Mouse (Mus musculus): ENCODE results near the gene Oxnad1. TPM values are rescaled to one million over a fixed set of nuclear protein-coding genes. Genes with fewer than 3 reads are reported as not detected.
"Not testable (repeated sequence)": the region's sequence is repeated elsewhere in the genome, so short reads cannot be mapped to it uniquely, and the experiment has no call there.

The Oxnad1 gene
- polyA plus RNA-seq, 1 experiment from 2014 or later: 17.4 TPM

DNA sequence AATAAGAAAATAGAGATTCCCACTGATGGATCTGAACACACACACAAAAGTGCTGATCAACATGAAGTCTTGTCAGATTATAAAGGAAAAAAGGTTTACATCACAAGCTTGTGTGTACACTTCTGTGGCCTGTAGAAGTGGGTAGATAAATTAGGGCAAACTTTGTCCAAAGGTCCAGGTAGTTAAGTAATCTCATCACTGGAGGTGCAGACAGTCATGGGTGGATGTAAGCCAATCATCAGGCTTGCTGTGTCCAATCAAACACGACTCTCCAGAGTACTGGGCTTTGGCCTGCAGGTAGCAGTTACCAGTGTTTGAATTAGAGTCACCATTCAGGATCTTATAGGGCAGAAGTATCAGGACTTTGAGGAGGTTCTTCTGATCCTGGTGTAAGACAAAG lies 7.8 kb downstream of the Oxnad1 start:
- Histone ChIP-seq H3K9me3 (no peaks in the 10 kb centered on the region), H3K27me3 (no peaks in the 10 kb centered on the region), H3K4me3 (no peak overlapping the region), H3K4me1 (peaks cover 8% of the 10 kb centered on the region; the same call in 1 of the 2 replicates), H3K4me2 (no peak overlapping the region), H3K9ac (no peak overlapping the region), H3K36me3 (peaks cover 45% of the 10 kb centered on the region), H3K27ac (no peak overlapping the region)
- ATAC-seq (ENCODE audit: insufficient number of reproducible peaks, low FRiP score, low TSS enrichment, low read depth): no peak
- WGBS: 84% methylated on average over 1 of the region's 1 CpGs

DNA sequence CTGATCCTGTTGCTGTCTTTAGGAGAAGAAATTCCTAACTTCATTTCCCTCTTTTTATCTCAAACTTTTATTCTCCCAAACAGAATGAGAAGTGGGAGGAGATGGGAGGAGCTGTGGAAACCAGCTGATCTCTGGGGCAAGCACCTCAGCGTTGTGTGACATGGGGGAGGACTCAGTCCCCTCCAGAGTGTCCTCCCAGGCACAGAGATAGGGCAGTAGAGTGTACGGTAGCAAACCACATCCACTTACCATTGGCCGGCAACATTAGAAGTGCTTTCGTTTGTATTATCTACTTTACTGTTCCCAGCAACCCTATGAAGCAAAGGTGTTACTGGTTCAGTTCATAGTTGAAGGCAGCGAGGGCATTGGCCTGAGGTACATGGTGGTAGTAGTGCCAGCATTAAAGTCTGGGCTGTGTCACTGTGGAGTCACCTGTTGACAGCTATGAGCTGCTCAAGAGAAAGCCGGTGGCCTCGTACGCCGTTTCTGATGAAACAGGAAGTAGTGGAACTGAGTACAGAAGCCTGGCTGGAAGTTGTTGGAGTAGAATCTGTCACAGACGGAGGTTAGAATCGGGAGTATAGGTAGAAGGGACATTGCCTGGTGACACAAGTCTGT lies 8.4 kb downstream of the Oxnad1 start:
- no peak overlapping the region for H3K4me3 ChIP-seq
- ATAC-seq (ENCODE audit: insufficient number of reproducible peaks, low FRiP score, low TSS enrichment, low read depth): no peak
- H3K9ac ChIP-seq: no peak overlapping the region
- 83% methylated on average over 11 of the region's 11 CpGs for WGBS
- no peak overlapping the region for H3K4me2 ChIP-seq
- no peaks in the 10 kb centered on the region for H3K27me3 ChIP-seq
- H3K27ac ChIP-seq: no peak overlapping the region
- H3K9me3 ChIP-seq: no peaks in the 10 kb centered on the region
- peaks cover 8% of the 10 kb centered on the region; the same call in 1 of the 2 replicates for H3K4me1 ChIP-seq
- peaks cover 51% of the 10 kb centered on the region for H3K36me3 ChIP-seq

DNA sequence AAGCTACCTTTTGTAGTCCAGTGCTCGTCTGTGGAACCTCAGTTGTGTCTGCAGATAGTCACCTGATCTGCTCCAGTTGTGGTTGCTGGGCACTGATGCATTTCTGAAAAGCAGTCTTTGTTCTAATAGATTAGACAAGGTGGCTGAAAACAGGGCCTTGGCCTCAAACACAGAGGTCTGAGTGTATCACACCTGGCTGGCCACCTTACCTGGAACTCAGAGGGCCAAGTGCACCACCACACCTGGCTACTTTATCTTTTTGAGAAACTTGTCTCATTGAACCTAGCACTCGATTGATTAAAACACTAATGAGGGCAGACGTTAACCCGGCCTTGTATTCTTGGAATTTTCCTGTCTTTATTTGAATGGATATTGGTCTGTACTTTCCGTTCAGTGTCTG lies 10.5 kb downstream of the Oxnad1 start:
- no peak overlapping the region for H3K9ac ChIP-seq
- no peak for ATAC-seq (ENCODE audit: insufficient number of reproducible peaks, low FRiP score, low TSS enrichment, low read depth)
- H3K36me3 ChIP-seq: peaks cover 71% of the 10 kb centered on the region
- H3K4me3 ChIP-seq: no peak overlapping the region
- H3K27ac ChIP-seq: no peak overlapping the region
- no peak overlapping the region for H3K4me2 ChIP-seq
- no peaks in the 10 kb centered on the region for H3K27me3 ChIP-seq
- H3K9me3 ChIP-seq: no peaks in the 10 kb centered on the region
- H3K4me1 ChIP-seq: peaks cover 8% of the 10 kb centered on the region; the same call in 1 of the 2 replicates
- WGBS: 77% methylated on average over 5 of the region's 5 CpGs

DNA sequence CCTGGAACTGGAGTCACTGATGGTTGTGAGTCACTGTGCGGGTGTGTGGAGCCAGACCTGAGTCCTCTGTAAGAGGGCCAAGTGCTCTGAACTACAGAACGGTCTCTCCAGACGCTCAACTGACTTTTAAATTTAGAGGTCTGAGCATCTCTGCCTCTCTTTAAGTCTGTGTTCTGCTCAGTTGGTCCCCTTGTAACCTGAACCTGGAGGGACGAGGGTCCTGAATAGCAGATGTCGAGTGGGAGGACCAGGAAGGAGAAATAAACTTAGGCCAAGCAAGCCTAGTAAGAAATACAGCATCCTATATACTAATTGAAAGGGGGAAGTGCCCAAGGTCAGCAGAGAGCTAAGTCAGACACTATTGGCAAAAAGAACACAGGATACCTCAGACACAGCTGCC lies 11.6 kb downstream of the Oxnad1 start:
- H3K9me3 ChIP-seq: no peaks in the 10 kb centered on the region
- H3K27me3 ChIP-seq: no peaks in the 10 kb centered on the region
- no peak overlapping the region for H3K4me3 ChIP-seq
- H3K9ac ChIP-seq: no peak overlapping the region
- no peak overlapping the region for H3K4me2 ChIP-seq
- peaks cover 72% of the 10 kb centered on the region for H3K36me3 ChIP-seq
- no peak for ATAC-seq (ENCODE audit: insufficient number of reproducible peaks, low FRiP score, low TSS enrichment, low read depth)
- H3K4me1 ChIP-seq: no peaks in the 10 kb centered on the region
- WGBS: 77% methylated on average over 5 of the region's 5 CpGs
- no peak overlapping the region for H3K27ac ChIP-seq

DNA sequence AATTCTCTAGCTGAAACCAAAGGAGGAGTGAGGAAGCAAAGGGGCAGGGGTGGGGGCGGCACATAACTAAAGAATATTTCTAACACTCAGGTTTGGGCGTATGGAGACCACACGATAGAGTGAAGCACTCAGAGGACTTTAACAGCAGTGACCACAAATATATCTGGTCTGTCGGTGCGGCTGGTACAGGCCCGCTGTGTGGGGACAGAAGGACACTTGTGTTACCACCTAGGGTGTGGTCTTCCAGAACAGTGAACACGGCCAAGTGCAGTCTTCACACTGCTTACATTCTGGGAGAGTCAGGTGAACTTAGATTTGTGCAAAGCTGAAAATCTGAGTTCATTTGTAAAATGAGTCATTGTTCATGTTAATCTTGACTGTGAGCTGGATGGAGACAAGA lies 12.5 kb downstream of the Oxnad1 start:
- Histone ChIP-seq H3K4me3 (no peak overlapping the region), H3K9me3 (no peaks in the 10 kb centered on the region), H3K4me1 (no peaks in the 10 kb centered on the region), H3K36me3 (peaks cover 67% of the 10 kb centered on the region), H3K4me2 (no peak overlapping the region), H3K9ac (no peak overlapping the region), H3K27me3 (no peaks in the 10 kb centered on the region), H3K27ac (no peak overlapping the region)
- ATAC-seq (ENCODE audit: insufficient number of reproducible peaks, low FRiP score, low TSS enrichment, low read depth): no peak
- 86% methylated on average over 7 of the region's 7 CpGs for WGBS

DNA sequence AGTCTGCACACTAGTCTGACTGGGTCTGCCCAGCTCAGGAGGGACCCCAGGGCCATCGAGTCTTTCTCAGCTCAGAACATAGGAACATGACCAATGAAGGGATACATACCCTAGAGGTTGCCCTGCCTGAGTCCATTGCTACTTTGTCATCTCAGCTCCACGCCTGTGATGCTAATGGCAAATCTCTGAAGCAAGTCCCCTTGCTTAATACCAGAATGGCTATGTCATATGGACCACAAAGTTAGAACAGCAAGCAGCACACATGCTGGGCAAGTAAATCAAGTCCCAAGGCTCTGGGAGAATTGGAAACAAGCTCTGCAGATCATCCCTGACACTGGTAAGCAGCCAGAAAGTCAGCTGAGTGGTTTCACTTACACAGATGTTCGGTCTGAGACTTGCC lies 13.8 kb downstream of the Oxnad1 start:
- Histone ChIP-seq H3K4me1 (no peaks in the 10 kb centered on the region), H3K9ac (no peak overlapping the region), H3K27ac (no peak overlapping the region), H3K4me3 (no peak overlapping the region), H3K27me3 (no peaks in the 10 kb centered on the region), H3K36me3 (peaks cover 68% of the 10 kb centered on the region), H3K9me3 (no peaks in the 10 kb centered on the region), H3K4me2 (no peak overlapping the region)
- WGBS: 91% methylated on average over 3 of the region's 3 CpGs
- no peak for ATAC-seq (ENCODE audit: insufficient number of reproducible peaks, low FRiP score, low TSS enrichment, low read depth)

DNA sequence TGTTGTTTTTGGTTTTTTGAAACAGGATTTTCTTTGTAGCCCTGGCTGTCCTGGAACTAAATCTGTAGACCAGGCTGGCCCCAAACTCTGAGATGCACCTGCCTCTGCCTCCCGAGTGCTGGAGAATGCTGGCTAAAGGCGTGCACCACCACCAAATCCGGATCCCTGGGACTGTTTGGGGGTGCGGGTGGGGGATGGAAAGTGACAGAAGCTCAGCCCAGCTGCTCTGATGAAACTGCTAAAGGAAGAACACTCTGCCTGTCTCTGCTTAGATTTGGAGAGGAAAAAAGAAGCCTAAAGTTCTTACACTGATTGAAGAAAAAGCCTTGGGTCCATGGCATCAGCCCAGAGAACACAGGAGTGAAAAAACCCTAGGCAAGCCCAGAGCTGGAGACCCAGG lies 18.4 kb downstream of the Oxnad1 start:
- H3K4me3 ChIP-seq: no peak overlapping the region
- 86% methylated on average over 4 of the region's 4 CpGs for WGBS
- H3K27me3 ChIP-seq: no peaks in the 10 kb centered on the region
- ATAC-seq (ENCODE audit: insufficient number of reproducible peaks, low FRiP score, low TSS enrichment, low read depth): no peak
- H3K4me2 ChIP-seq: no peak overlapping the region
- H3K9me3 ChIP-seq: no peaks in the 10 kb centered on the region
- H3K4me1 ChIP-seq: no peaks in the 10 kb centered on the region
- peaks cover 30% of the 10 kb centered on the region for H3K36me3 ChIP-seq
- H3K9ac ChIP-seq: no peak overlapping the region
- H3K27ac ChIP-seq: no peak overlapping the region

DNA sequence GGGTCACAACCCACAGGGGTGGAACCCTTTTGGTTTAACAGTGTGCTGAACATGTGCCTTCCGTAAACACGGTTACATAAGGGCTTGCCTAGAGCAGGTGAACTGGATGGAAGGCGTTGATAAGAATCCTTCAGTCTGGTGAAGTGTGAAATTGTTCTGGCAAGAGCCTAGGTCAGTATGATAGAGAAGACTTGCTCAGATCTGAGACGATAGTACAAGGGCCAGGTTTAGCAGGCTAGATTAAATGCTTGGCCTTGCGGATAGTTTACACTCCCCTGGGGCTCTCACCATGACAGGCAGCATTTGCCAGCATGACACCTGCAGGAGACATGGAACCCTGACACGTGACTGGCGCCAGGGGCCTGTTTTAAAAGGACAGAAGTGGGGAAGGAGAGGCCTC lies 20.5 kb downstream of the Oxnad1 start:
- Histone ChIP-seq H3K27me3 (no peaks in the 10 kb centered on the region), H3K9me3 (no peaks in the 10 kb centered on the region), H3K4me2 (no peak overlapping the region), H3K27ac (no peak overlapping the region), H3K36me3 (peaks cover 9% of the 10 kb centered on the region; the same call in 1 of the 2 replicates), H3K4me3 (no peak overlapping the region), H3K4me1 (no peaks in the 10 kb centered on the region), H3K9ac (no peak overlapping the region)
- WGBS: 51% methylated on average over 7 of the region's 7 CpGs
- no peak for ATAC-seq (ENCODE audit: insufficient number of reproducible peaks, low FRiP score, low TSS enrichment, low read depth)

DNA sequence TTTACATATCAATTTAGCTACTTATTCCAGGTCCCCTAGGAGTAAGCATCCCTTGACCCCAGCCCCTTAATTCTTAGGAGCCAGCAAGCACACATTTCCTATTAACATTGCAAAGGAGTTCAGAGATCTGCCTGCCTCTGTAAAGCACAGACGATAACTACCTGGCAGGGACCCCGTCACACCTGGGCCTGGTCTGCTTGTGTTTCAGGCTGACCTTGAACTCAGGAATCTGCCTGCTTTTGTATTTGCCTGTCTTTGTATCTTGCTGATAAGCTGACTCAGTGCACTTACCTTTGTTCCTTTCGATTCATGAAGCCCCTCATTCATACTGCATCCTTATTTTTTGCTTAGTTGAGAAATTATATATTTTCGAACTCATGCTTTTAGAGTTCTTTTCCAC lies 21.7 kb downstream of the Oxnad1 start:
- Histone ChIP-seq H3K27me3 (no peaks in the 10 kb centered on the region), H3K9me3 (no peaks in the 10 kb centered on the region), H3K4me1 (no peaks in the 10 kb centered on the region), H3K9ac (no peak overlapping the region), H3K4me2 (no peak overlapping the region), H3K27ac (no peak overlapping the region), H3K4me3 (no peak overlapping the region), H3K36me3 (peaks cover 7% of the 10 kb centered on the region; the same call in 1 of the 2 replicates)
- ATAC-seq (ENCODE audit: insufficient number of reproducible peaks, low FRiP score, low TSS enrichment, low read depth): no peak
- 86% methylated on average over 4 of the region's 4 CpGs for WGBS

DNA sequence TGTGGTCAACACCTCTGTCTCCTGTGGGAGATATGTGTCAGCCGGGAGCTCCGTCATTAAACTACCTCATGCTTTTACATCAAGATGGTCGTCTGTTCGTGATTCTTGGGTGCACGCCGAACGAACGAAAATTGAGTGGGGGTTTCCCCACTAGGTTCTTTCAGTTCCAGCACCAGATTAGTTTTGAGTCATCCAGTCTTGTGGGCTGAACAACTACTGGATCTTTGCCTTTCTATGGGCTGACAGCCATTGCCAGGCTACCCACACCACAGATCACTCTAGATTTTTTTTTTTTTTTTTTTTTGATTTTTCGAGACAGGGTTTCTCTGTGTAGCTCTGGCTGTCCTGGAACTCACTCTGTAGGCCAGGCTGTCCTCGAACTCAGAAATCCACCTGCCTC lies 26.9 kb downstream of the Oxnad1 start:
- H3K4me1 ChIP-seq; H3K27me3 ChIP-seq; H3K9me3 ChIP-seq; H3K4me3 ChIP-seq; H3K27ac ChIP-seq; ATAC-seq (ENCODE audit: insufficient number of reproducible peaks, low FRiP score, low TSS enrichment, low read depth); H3K36me3 ChIP-seq; H3K9ac ChIP-seq; H3K4me2 ChIP-seq: not testable (repeated sequence)
- 90% methylated on average over 10 of the region's 10 CpGs for WGBS

DNA sequence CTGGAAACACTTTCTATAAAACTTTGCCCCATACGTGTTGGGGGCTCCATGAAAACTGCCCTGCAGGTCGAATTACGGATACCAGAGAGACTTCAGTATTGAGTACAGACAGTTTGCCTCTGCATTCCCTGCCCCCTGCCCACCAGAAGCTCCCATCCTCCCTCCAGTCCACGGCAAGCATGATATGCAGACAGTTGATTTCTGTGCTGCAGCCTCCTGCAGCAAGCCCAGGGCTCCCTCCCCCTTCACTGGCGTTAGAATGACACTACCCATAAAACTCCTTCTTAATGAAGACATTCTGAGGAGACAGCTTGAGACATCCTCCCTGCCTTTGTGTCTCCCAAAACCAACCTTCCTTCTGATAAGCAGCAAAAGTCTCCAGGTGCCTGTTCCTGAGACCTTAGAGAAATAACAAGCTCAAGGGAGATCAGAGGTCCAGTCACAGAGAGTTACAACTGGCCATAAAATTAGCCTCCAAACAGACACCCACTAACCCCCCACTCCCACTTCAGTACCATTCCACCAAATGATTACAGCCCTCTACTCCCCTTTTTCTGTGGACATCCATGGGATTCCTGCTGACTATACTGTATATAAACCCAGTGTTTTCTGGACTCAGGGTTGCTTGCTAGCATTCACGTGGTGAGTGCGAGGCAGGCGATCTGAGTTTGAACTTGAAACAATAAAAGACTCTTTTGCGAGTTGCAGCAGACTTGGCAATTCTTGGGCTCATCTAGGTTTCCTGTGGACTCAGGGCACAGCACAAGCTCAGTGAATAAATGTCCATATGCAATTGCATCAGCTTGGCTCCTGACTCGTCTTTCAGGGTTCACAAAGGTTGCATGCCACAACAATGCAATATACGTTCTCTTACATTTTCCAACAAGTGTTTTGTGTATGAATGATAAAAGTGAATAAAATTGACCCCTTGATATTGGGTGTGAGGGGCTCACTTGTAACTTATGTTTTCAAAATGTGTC lies 36.1 kb downstream of the Oxnad1 start:
- no peak for ATAC-seq (ENCODE audit: insufficient number of reproducible peaks, low FRiP score, low TSS enrichment, low read depth)
- WGBS: 31% methylated on average over 11 of the region's 11 CpGs
- H3K4me2 ChIP-seq: no peak overlapping the region
- no peaks in the 10 kb centered on the region for H3K27me3 ChIP-seq
- H3K4me1 ChIP-seq: peaks cover 5% of the 10 kb centered on the region; the same call in 1 of the 2 replicates
- no peak overlapping the region for H3K27ac ChIP-seq
- no peak overlapping the region for H3K4me3 ChIP-seq
- H3K9me3 ChIP-seq: no peaks in the 10 kb centered on the region
- H3K36me3 ChIP-seq: no peaks in the 10 kb centered on the region
- H3K9ac ChIP-seq: no peak overlapping the region

DNA sequence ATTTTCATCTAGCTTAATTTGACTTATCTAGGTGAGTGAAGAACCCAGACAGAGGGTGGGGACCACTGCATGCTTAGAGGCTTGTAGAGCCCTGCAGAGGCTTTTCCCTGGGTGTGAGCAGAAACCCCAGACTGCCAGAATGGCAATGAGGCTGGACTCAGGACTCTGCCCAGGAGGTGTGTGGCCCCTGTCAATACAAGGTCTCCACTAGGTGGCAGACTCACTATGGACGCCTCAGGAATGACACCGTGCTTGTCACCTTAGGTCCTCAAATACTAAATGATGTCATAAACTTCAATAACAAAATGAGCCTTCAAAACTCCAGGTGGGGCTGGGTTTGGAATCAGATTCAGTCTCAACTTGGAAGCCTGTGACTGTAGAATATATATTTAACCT lies 36.7 kb downstream of the Oxnad1 start:
- Histone ChIP-seq H3K4me1 (peaks cover 5% of the 10 kb centered on the region; the same call in 1 of the 2 replicates), H3K9ac (no peak overlapping the region), H3K4me2 (no peak overlapping the region), H3K36me3 (no peaks in the 10 kb centered on the region), H3K4me3 (no peak overlapping the region), H3K27ac (no peak overlapping the region), H3K9me3 (no peaks in the 10 kb centered on the region), H3K27me3 (no peaks in the 10 kb centered on the region)
- no peak for ATAC-seq (ENCODE audit: insufficient number of reproducible peaks, low FRiP score, low TSS enrichment, low read depth)
- WGBS: 54% methylated on average over 2 of the region's 2 CpGs
